Mouse (Mus musculus) MEL (cell line): Measurements from ENCODE around the gene Erc1. TPM values are rescaled to one million over a fixed set of nuclear protein-coding genes. Genes with fewer than 3 reads are reported as not detected.

Source experiments
- DNase-seq: peaks from one replicate; pipeline ENCODE4 v3.0.0; 2011; ENCODE audit warnings: low read depth, low spot score
- H3K27ac ChIP-seq: 2 replicates; pipeline ENCODE4 v1.5.1; 2012; ENCODE audit warnings: low read depth, mild to moderate bottlenecking, control low read depth, low read length, moderate library complexity; ENCODE audit not compliant: control insufficient read depth
- H3K27me3 ChIP-seq, 2 experiments: fragments of 150-350 bp in 1 of 2; sonication (generic) in 1 of 2; 2 replicates each; pipeline ENCODE4 v1.6.1; 2012; ENCODE audit warnings: low read length in 2 of 2, mild to moderate bottlenecking in 2 of 2, improper control_type of control experiment in 1 of 2, moderate library complexity in 1 of 2; ENCODE audit not compliant: insufficient read depth in 2 of 2, control insufficient read depth in 1 of 2
- H3K36me3 ChIP-seq, 2 experiments: 2 replicates each; pipeline ENCODE4 v1.6.1; 2012 to 2014; ENCODE audit warnings: low read length in 2 of 2, improper control_type of control experiment in 1 of 2, inconsistent platforms in 1 of 2, mild to moderate bottlenecking in 1 of 2; ENCODE audit not compliant: insufficient read depth in 2 of 2, control insufficient read depth in 1 of 2
- H3K4me1 ChIP-seq, 2 experiments: fragments of 150-350 bp in 1 of 2; sonication (generic) in 1 of 2; 2 replicates each; pipeline ENCODE4 v1.6.1; 2012; ENCODE audit warnings: low read length in 2 of 2, improper control_type of control experiment in 1 of 2, mild to moderate bottlenecking in 1 of 2; ENCODE audit not compliant: insufficient read depth in 2 of 2, control insufficient read depth in 1 of 2
- H3K4me3 ChIP-seq, 2 experiments: fragments of 150-350 bp in 1 of 2; sonication (generic) in 1 of 2; 2 replicates each; pipeline ENCODE4 v1.5.1; 2012; ENCODE audit warnings: low read depth in 2 of 2, low read length in 2 of 2, mild to moderate bottlenecking in 2 of 2, moderate library complexity in 2 of 2, control low read depth in 1 of 2, improper control_type of control experiment in 1 of 2; ENCODE audit not compliant: control insufficient read depth in 1 of 2, insufficient read depth in 1 of 2
- H3K79me2 ChIP-seq: 2 replicates; pipeline ENCODE4 v1.6.1; 2012; ENCODE audit warnings: mild to moderate bottlenecking, low read length, moderate library complexity; ENCODE audit not compliant: control insufficient read depth, poor library complexity, insufficient read depth
- H3K9ac ChIP-seq: 2 replicates; pipeline ENCODE4 v1.6.1; 2012; ENCODE audit warnings: low read depth, mild to moderate bottlenecking, control low read depth, low read length, moderate library complexity; ENCODE audit not compliant: control insufficient read depth, poor library complexity, severe bottlenecking
- H3K9me3 ChIP-seq: fragments of 150-350 bp; sonication (generic); replicated peaks from 2 replicates; pipeline ENCODE4 v1.6.1; 2012; ENCODE audit warnings: mild to moderate bottlenecking, low read length, improper control_type of control experiment, moderate library complexity; ENCODE audit not compliant: insufficient read depth
- GATA1 ChIP-seq: IDR thresholded peaks from 2 replicates; pipeline ENCODE4 v1.6.1; 2011; ENCODE audit warnings: low read depth, low read length, improper control_type of control experiment
- JUND ChIP-seq: IDR thresholded peaks from 2 replicates; pipeline ENCODE4 v1.6.1; 2011; ENCODE audit warnings: low read depth, mild to moderate bottlenecking, improper control_type of control experiment, low read length
- KAT2A ChIP-seq: conservative IDR thresholded peaks from 2 replicates; pipeline ENCODE4 v1.6.1; 2012; ENCODE audit warnings: low read depth, low read length, improper control_type of control experiment, inconsistent platforms
- MAFK ChIP-seq: IDR thresholded peaks from 2 replicates; pipeline ENCODE4 v1.6.1; 2011; ENCODE audit warnings: low read depth, mild to moderate bottlenecking, low read length, improper control_type of control experiment, borderline replicate concordance
- MAZ ChIP-seq: IDR thresholded peaks from 2 replicates; pipeline ENCODE4 v1.6.1; 2012; ENCODE audit warnings: low read depth, mild to moderate bottlenecking, inconsistent platforms, low read length, improper control_type of control experiment
- MEF2A ChIP-seq: IDR thresholded peaks from 2 replicates; pipeline ENCODE4 v1.6.1; 2014; ENCODE audit warnings: low read depth, mild to moderate bottlenecking, inconsistent platforms, low read length, improper control_type of control experiment; ENCODE audit not compliant: poor library complexity, insufficient replicate concordance, severe bottlenecking; ENCODE audit errors: extremely low read depth
- MYC ChIP-seq: IDR thresholded peaks from 2 replicates; pipeline ENCODE4 v1.6.1; 2011; ENCODE audit warnings: low read depth, mild to moderate bottlenecking, low read length, improper control_type of control experiment, moderate library complexity
- NRF1 ChIP-seq: IDR thresholded peaks from 2 replicates; pipeline ENCODE4 v1.6.1; 2014; ENCODE audit warnings: low read depth, mild to moderate bottlenecking, inconsistent platforms, low read length, improper control_type of control experiment, moderate library complexity; ENCODE audit not compliant: poor library complexity, insufficient read depth, severe bottlenecking
- POLR2A ChIP-seq, 2 experiments: IDR thresholded peaks; 2 replicates each; pipeline ENCODE4 v1.6.1; 2011 to 2012; ENCODE audit warnings: low read length in 2 of 2, mild to moderate bottlenecking in 2 of 2, control low read depth in 1 of 2, improper control_type of control experiment in 1 of 2, low read depth in 1 of 2, moderate library complexity in 1 of 2; ENCODE audit not compliant: control insufficient read depth in 1 of 2, insufficient read depth in 1 of 2, poor library complexity in 1 of 2
- POLR2AphosphoS2 ChIP-seq: IDR thresholded peaks from 2 replicates; pipeline ENCODE4 v1.6.1; 2011; ENCODE audit warnings: low read length, improper control_type of control experiment
- RAD21 ChIP-seq: IDR thresholded peaks from 2 replicates; pipeline ENCODE4 v1.6.1; 2011; ENCODE audit warnings: mild to moderate bottlenecking, low read depth, low read length, improper control_type of control experiment
- RCOR1 ChIP-seq: IDR thresholded peaks from 2 replicates; pipeline ENCODE4 v1.6.1; 2012; ENCODE audit warnings: low read depth, mild to moderate bottlenecking, inconsistent platforms, low read length, improper control_type of control experiment
- SMC3 ChIP-seq: IDR thresholded peaks from 2 replicates; pipeline ENCODE4 v1.6.1; 2011; ENCODE audit warnings: low read depth, low read length, improper control_type of control experiment
- TBP ChIP-seq: IDR thresholded peaks from 2 replicates; pipeline ENCODE4 v1.8.0; 2011; ENCODE audit warnings: low read depth, low read length, improper control_type of control experiment
- TCF12 ChIP-seq: IDR thresholded peaks from 2 replicates; pipeline ENCODE4 v1.6.1; 2014; ENCODE audit warnings: low read depth, mild to moderate bottlenecking, inconsistent platforms, low read length, improper control_type of control experiment, moderate library complexity
- UBTF ChIP-seq: IDR thresholded peaks from 2 replicates; pipeline ENCODE4 v1.6.1; 2012; ENCODE audit warnings: low read depth, mild to moderate bottlenecking, inconsistent platforms, low read length, improper control_type of control experiment, moderate library complexity, borderline replicate concordance; ENCODE audit not compliant: insufficient read depth
- USF1 ChIP-seq: IDR thresholded peaks from 2 replicates; pipeline ENCODE4 v1.6.1; 2014; ENCODE audit warnings: low read depth, mild to moderate bottlenecking, inconsistent platforms, low read length, improper control_type of control experiment, moderate library complexity
- USF2 ChIP-seq, 2 experiments: IDR thresholded peaks; 2 replicates each; pipeline ENCODE4 v1.6.1; 2011 to 2012; ENCODE audit warnings: improper control_type of control experiment in 2 of 2, low read length in 2 of 2, borderline replicate concordance in 1 of 2, inconsistent platforms in 1 of 2, low read depth in 1 of 2, mild to moderate bottlenecking in 1 of 2; ENCODE audit not compliant: insufficient read depth in 1 of 2
- ZC3H11A ChIP-seq: IDR thresholded peaks from 2 replicates; pipeline ENCODE4 v1.6.1; 2012; ENCODE audit warnings: low read depth, mild to moderate bottlenecking, inconsistent platforms, low read length, improper control_type of control experiment
- ZKSCAN1 ChIP-seq: IDR thresholded peaks from 2 replicates; pipeline ENCODE4 v1.6.1; 2012; ENCODE audit warnings: low read depth, mild to moderate bottlenecking, inconsistent platforms, low read length, improper control_type of control experiment, moderate library complexity
- polyA plus RNA-seq, 2 experiments: library from polyadenylated mRNA; stranded (reverse) in 1 of 2; unstranded in 1 of 2; fragments of >175 nt in 1 of 2; fragments of >200 nt in 1 of 2; gene quantifications; 2 replicates each; pipeline versions ENCODE4 v1.2.1 to v1.2.4; 2012; ENCODE audit warnings: low replicate concordance in 2 of 2, low read depth in 1 of 2; ENCODE audit not compliant: insufficient read length in 2 of 2, insufficient read depth in 1 of 2, missing spikeins in 1 of 2
- total RNA-seq: library from RNA; depleted of rRNA; stranded (reverse); fragments of 300-350 nt; gene quantifications from 2 replicates; pipeline ENCODE4 v1.2.3, GENCODE M21; 2012

Gene Erc1
- total and polyA plus RNA-seq, 3 experiments = 3.8 to 79.9 (median 9.4) TPM

- no peaks in the 10 kb centered on the region for H3K79me2 ChIP-seq
- H3K36me3 ChIP-seq = peaks cover 0 to 2% of the 10 kb centered on the region in 2 experiments; a peak in 1 of 4 replicates
- no peak overlapping the region for H3K27ac ChIP-seq
- no peak overlapping the region for H3K4me3 ChIP-seq
- no peak overlapping the region for H3K9ac ChIP-seq
- H3K27me3 ChIP-seq = no peaks in the 10 kb centered on the region
- no peak for DNase-seq
- peaks cover 0 to 3% of the 10 kb centered on the region in 2 experiments; a peak in 2 of 4 replicates for H3K4me1 ChIP-seq
- TF ChIP-seq USF2 (IDR thresholded peaks at IDR 0.05; ENCODE audit: borderline replicate concordance in 1 of 2, insufficient read depth in 1 of 2, low read depth in 1 of 2, low read length in 2 of 2) = no peak
- no peak for TF ChIP-seq POLR2AphosphoS2
- TF ChIP-seq RCOR1 = no peak
- no peaks in the 10 kb centered on the region for H3K9me3 ChIP-seq
Measured at GRCm38 (mm10) chr6:119808726-119809505, 39.1 kb downstream of the Erc1 start.

DNA sequence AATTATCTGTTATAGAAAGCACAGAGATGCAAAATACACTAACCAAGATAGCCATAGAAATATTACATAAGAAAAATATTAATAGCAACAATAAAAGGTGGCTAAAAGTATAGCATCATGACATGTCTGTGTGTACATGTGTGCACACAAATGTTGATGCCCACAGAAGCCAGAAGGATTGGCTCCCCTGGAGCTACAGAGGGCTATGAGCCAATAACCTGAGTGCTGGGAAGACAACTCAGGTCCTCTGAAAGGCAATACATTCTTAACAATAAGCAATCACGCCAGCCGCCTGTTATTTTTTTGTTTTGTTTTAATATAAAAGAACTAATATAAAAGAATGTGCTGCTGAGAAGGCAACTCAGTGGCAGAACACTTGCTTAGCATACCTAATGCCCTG is 44.7 kb downstream of the Erc1 start:
- H3K27me3 ChIP-seq = no peaks in the 10 kb centered on the region
- no peaks in the 10 kb centered on the region for H3K36me3 ChIP-seq
- no peak overlapping the region for H3K27ac ChIP-seq
- H3K4me1 ChIP-seq = no peaks in the 10 kb centered on the region; a peak in 1 of 4 replicates
- no peak for TF ChIP-seq POLR2A (IDR thresholded peaks at IDR 0.05; ENCODE audit: control insufficient read depth in 1 of 2, insufficient read depth in 1 of 2, low read depth in 1 of 2, low read length in 2 of 2, poor library complexity in 1 of 2)
- no peak for TF ChIP-seq USF1
- TF ChIP-seq ZKSCAN1 = no peak
- TF ChIP-seq JUND = no peak
- TF ChIP-seq MAFK = no peak
- TF ChIP-seq RCOR1 = no peak
- TF ChIP-seq SMC3 = no peak
- H3K79me2 ChIP-seq = no peaks in the 10 kb centered on the region
- H3K9me3 ChIP-seq = no peaks in the 10 kb centered on the region
- DNase-seq = no peak
- no peak overlapping the region for H3K9ac ChIP-seq
- no peak overlapping the region for H3K4me3 ChIP-seq

- no peaks in the 10 kb centered on the region for H3K27me3 ChIP-seq
- H3K9me3 ChIP-seq = no peaks in the 10 kb centered on the region
- H3K4me1 ChIP-seq = no peaks in the 10 kb centered on the region
- DNase-seq = no peak
- H3K36me3 ChIP-seq = peaks cover 0 to 2% of the 10 kb centered on the region in 2 experiments; a peak in 1 of 4 replicates
- no peak overlapping the region for H3K4me3 ChIP-seq
- no peak overlapping the region for H3K9ac ChIP-seq
- H3K79me2 ChIP-seq = no peaks in the 10 kb centered on the region
- no peak overlapping the region for H3K27ac ChIP-seq
- no peak for TF ChIP-seq MYC
- no peak for TF ChIP-seq SMC3
- TF ChIP-seq RAD21 = no peak
- no peak for TF ChIP-seq KAT2A
- no peak for TF ChIP-seq RCOR1
- TF ChIP-seq USF1 = no peak
- TF ChIP-seq UBTF = no peak
- no peak for TF ChIP-seq USF2 (IDR thresholded peaks at IDR 0.05; ENCODE audit: borderline replicate concordance in 1 of 2, insufficient read depth in 1 of 2, low read depth in 1 of 2, low read length in 2 of 2)
- no peak for TF ChIP-seq MAZ
- no peak for TF ChIP-seq MEF2A
- TF ChIP-seq JUND = no peak
- no peak for TF ChIP-seq TCF12
- no peak for TF ChIP-seq ZKSCAN1
- TF ChIP-seq TBP = no peak
- no peak for TF ChIP-seq GATA1
- no peak for TF ChIP-seq ZC3H11A
- TF ChIP-seq NRF1 = no peak
- TF ChIP-seq, all 39 proteins: peak for 0
Measured at GRCm38 (mm10) chr6:119796911-119797486, 51.0 kb downstream of the Erc1 start.
